Mouse (Mus musculus) liver, adult 2 months (tissue): Measurements from ENCODE around the gene Nxf1. TPM values are rescaled to one million over a fixed set of nuclear protein-coding genes. Genes with fewer than 3 reads are reported as not detected.
A peak's percentile ranks its signal among the peaks of the same experiment; 100 is the strongest.

Source experiments
- DNase-seq: peaks from one replicate; pipeline ENCODE4 v3.0.0-alpha.2; 2011; ENCODE audit warnings: low read depth, low spot score; ENCODE audit errors: extremely low read depth
- H3K27ac ChIP-seq: fragments of 200-500 bp; replicated peaks from 2 replicates; pipeline ENCODE4 v1.5.1; 2012; ENCODE audit warnings: low read depth, mild to moderate bottlenecking, control low read depth, inconsistent platforms, low read length; ENCODE audit not compliant: insufficient read depth
- H3K27me3 ChIP-seq: fragments of 200-500 bp; 2 replicates; pipeline ENCODE4 v1.6.1; 2012; ENCODE audit warnings: mild to moderate bottlenecking, moderate library complexity, low read length, inconsistent platforms; ENCODE audit not compliant: control insufficient read depth, insufficient read depth
- H3K36me3 ChIP-seq: fragments of 200-500 bp; 2 replicates; pipeline ENCODE4 v1.6.1; 2012; ENCODE audit warnings: low read length, inconsistent platforms; ENCODE audit not compliant: control insufficient read depth, insufficient read depth
- H3K4me1 ChIP-seq: fragments of 200-500 bp; 2 replicates; pipeline ENCODE4 v1.6.1; 2011; ENCODE audit warnings: low read length; ENCODE audit not compliant: control insufficient read depth, insufficient read depth
- H3K4me3 ChIP-seq: fragments of 200-500 bp; 2 replicates; pipeline ENCODE4 v1.5.1; 2011; ENCODE audit warnings: low read depth, mild to moderate bottlenecking, control low read depth, low read length, moderate library complexity; ENCODE audit not compliant: insufficient read depth
- H3K79me2 ChIP-seq: fragments of 200-500 bp; 2 replicates; pipeline ENCODE4 v1.6.1; 2012; ENCODE audit warnings: inconsistent platforms, mild to moderate bottlenecking, low read length, moderate library complexity; ENCODE audit not compliant: control insufficient read depth, insufficient read depth
- H3K9ac ChIP-seq: fragments of 200-500 bp; 2 replicates; pipeline ENCODE4 v1.6.1; 2012; ENCODE audit warnings: low read depth, mild to moderate bottlenecking, control low read depth, inconsistent platforms, low read length
- CTCF ChIP-seq: fragments of 200-500 bp; IDR thresholded peaks from 2 replicates; pipeline ENCODE4 v1.5.1; 2011; ENCODE audit warnings: low read depth, low read length, control low read depth
- POLR2A ChIP-seq: fragments of 200-500 bp; IDR thresholded peaks from 2 replicates; pipeline ENCODE4 v1.6.1; 2011; ENCODE audit warnings: low read length, control low read depth; ENCODE audit not compliant: insufficient read depth; ENCODE audit errors: extremely low read depth
- WGBS: fragments of 180-500 bp; shearing (Covaris S2); methylation state at CpG from one replicate; pipeline ENCODE4 v1.1.7; 2018; 5-methylcytosine and 5-hydroxymethylcytosine counted together
- polyA plus RNA-seq: library from polyadenylated mRNA; depleted of rRNA; stranded (reverse); fragments of >200 nt; gene quantifications from 2 replicates; pipeline ENCODE4 v1.2.3, GENCODE M21; 2012
- total RNA-seq: library from RNA; depleted of rRNA; stranded (reverse); fragments of >200 nt; gene quantifications from 2 replicates; pipeline ENCODE4 v1.2.3, GENCODE M21; 2014

The Nxf1 gene
- total and polyA plus RNA-seq, 2 experiments = 16.2 to 43.1 TPM

DNA sequence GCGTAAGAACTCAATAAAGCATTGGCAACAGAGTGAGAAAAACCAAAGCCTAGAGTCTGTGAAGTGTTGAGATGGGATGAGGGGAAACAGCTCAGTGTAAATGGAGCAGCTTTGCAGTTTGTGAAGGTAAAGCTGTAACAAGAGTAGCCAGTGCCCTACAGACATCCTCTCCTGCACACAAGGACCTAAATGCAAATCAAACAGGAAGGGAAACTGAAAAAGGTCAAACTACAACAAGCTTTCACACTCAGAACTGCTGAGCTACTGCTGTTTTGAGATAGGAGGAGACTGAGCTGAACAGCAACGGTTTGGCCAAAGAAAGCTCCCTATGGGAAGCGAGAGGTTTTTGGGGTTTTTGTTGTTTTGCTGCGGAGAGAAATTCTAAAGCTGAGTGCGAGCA lies 49.9 kb downstream of the Nxf1 start:
- H3K9ac ChIP-seq = no peak overlapping the region
- H3K27ac ChIP-seq = no peak overlapping the region
- 86% methylated on average over 5 of the region's 5 CpGs for whole genome bisulfite sequencing
- H3K79me2 ChIP-seq = no peaks in the 10 kb centered on the region
- TF ChIP-seq POLR2A = no peak
- TF ChIP-seq CTCF = no peak
- H3K27me3 ChIP-seq = no peaks in the 10 kb centered on the region
- peaks cover 19% of the 10 kb centered on the region for H3K36me3 ChIP-seq
- peak; percentile 33 for DNase-seq
- no peak overlapping the region for H3K4me3 ChIP-seq
- peaks cover 2% of the 10 kb centered on the region; the same call in 1 of the 2 replicates for H3K4me1 ChIP-seq

DNA sequence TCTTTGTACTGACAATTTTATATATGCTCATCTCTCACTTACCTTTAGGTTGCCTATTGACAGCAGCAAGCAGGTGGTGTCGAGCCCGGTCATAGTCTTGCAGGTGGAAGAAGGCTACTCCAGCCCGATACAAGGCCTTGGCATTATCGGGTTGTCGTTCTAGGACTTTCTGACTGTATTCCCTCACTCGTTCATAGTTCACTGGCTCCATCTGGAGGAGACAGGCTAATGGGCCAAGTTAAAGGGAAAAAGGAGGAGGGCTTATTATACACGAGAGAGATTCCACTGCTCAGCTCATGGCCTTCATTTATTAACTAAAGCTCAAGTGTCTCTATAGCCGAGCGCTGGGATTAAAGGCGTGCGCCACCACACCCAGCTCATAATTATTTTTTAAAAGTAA lies 58.9 kb downstream of the Nxf1 start:
- 84% methylated on average over 11 of the region's 11 CpGs for WGBS
- Histone ChIP-seq H3K4me1 (peaks cover 11% of the 10 kb centered on the region), H3K27ac (no peak overlapping the region), H3K4me3 (no peak overlapping the region), H3K9ac (no peak overlapping the region), H3K27me3 (no peaks in the 10 kb centered on the region), H3K79me2 (peaks cover 8% of the 10 kb centered on the region; the same call in 1 of the 2 replicates), H3K36me3 (peaks cover 21% of the 10 kb centered on the region)
- DNase-seq = no peak
- TF ChIP-seq POLR2A = no peak
- no peak for TF ChIP-seq CTCF

DNA sequence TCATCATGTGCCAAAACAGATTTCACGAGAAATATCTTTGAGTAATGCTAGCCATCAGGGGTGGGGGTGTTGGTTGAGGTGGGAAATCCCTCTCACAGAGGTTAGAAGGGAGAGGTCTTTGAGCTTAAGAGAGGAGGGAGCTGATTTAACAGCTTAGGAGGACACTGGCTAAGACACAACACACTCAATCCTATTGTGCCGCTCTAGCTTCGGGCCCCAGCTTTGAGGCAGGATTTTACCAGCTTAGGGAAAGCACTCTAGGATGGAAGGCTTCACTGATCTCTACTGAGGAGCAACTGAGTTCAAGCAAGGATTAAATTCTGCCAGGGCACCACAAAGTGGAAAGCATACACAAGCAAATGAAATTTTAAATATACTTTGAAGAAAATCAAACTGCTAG lies 60.1 kb downstream of the Nxf1 start:
- H3K79me2 ChIP-seq = peaks cover 10% of the 10 kb centered on the region; the same call in 1 of the 2 replicates
- WGBS = 71% methylated on average over 3 of the region's 3 CpGs
- H3K4me3 ChIP-seq = no peak overlapping the region
- H3K4me1 ChIP-seq = peaks cover 13% of the 10 kb centered on the region
- H3K27ac ChIP-seq = no peak overlapping the region
- H3K9ac ChIP-seq = no peak overlapping the region
- H3K27me3 ChIP-seq = no peaks in the 10 kb centered on the region
- no peak for TF ChIP-seq CTCF
- TF ChIP-seq POLR2A = no peak
- H3K36me3 ChIP-seq = peaks cover 16% of the 10 kb centered on the region
- no peak for DNase-seq

DNA sequence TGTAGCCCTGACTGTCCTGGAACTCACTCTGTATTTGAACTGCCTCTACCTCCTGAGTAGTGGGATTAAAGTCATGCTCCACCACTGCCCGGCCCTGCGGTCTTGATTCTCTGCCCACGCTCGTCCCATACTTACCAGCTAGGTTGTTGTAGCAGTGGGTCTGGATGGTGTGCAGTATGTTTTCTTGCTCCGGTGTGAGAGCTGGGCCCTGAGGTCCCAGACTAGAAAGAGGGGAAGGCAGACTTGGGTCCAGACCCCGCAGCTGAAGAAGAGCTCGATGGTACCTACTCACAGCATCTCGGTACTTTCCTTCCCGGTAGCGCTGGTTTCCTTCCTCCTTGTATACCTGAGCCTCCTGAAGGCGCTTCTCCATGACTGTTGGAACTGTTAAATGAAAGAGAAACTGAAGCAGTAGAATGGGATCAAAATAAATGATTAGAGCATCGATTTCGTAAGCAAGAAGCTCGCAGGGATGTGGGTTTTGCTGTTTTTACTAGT lies 61.5 kb downstream of the Nxf1 start:
- H3K4me3 ChIP-seq = peak overlapping the region; percentile 82
- peak overlapping the region; percentile 78 for H3K9ac ChIP-seq
- peaks cover 18% of the 10 kb centered on the region for H3K4me1 ChIP-seq
- no peak for DNase-seq
- no peak for TF ChIP-seq CTCF
- H3K36me3 ChIP-seq = peaks cover 14% of the 10 kb centered on the region
- H3K79me2 ChIP-seq = peaks cover 10% of the 10 kb centered on the region; the same call in 1 of the 2 replicates
- no peaks in the 10 kb centered on the region for H3K27me3 ChIP-seq
- H3K27ac ChIP-seq = peak overlapping the region; percentile 95
- 13% methylated on average over 14 of the region's 14 CpGs for WGBS

DNA sequence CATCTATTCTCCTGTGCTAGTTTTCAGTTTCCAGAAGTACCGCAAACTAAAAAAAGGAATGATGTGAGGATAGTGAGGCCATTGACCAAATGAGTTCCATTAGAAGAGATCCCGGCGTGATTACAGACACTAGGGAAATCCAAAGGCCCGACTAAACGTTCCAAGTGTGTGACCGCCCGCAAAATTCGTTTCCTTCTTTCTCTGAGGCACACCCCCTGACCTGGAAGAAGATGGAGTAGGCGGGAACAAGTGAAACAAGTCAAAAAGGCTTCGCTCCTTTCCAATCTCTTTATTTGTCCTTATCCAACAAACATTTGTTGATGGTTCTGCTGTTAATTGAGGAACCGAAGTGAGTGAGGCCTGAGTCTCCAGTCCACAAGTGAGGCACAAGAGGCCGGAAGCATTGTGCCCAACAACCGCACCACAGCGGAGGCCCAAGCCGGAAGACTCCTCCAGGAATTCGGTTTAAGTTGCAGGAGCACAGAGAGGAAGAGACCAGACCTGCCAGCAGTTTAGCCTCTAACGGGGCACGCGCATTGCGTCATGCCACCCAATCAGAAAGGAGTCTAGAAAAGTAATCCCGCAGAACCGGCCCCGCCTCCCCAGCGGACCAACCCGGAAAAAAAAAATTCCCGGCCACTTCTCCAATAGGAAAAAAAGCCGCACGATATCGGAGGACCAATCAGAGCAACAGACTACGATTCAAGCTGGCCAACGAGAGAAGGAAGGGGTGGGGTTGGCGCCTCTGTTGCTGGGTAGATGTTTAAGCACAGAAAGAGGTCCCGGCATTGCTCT lies 62.1 kb downstream of the Nxf1 start, which contains the start of gene Ttc9c:
Ttc9c (minus strand) TSS at position 533 of the 795 bp plus-strand sequence.
- peaks cover 10% of the 10 kb centered on the region; the same call in 1 of the 2 replicates for H3K79me2 ChIP-seq
- peak; percentile 97 for DNase-seq
- H3K36me3 ChIP-seq = peaks cover 21% of the 10 kb centered on the region
- no peaks in the 10 kb centered on the region for H3K27me3 ChIP-seq
- peak within 1 kb of the TSS; percentile 96 for H3K27ac ChIP-seq
- H3K4me1 ChIP-seq = peaks cover 18% of the 10 kb centered on the region
- H3K4me3 ChIP-seq = peak within 1 kb of the TSS; percentile 82
- H3K9ac ChIP-seq = peak within 1 kb of the TSS; percentile 93
- WGBS = under 1% methylated on average over 33 of the region's 33 CpGs
- TF ChIP-seq POLR2A (peak; percentile 60; the same call in 1 of the 2 replicates), CTCF (no peak)
